Mouse (Mus musculus) G1E (cell line): ENCODE results near the gene Smap2.

Experiments
- CTCF ChIP-seq: IDR thresholded peaks from 2 replicates; pipeline ENCODE4 v1.5.1; 2012; ENCODE audit warnings: low read depth, low read length, inconsistent platforms, mixed read lengths
- GATA1 ChIP-seq: IDR thresholded peaks from 2 replicates; pipeline ENCODE4 v1.6.1; 2012; ENCODE audit warnings: borderline replicate concordance, low read length, inconsistent platforms, mixed read lengths
- POLR2AphosphoS5 ChIP-seq: IDR thresholded peaks from 2 replicates; pipeline ENCODE4 v1.6.1; 2012; ENCODE audit warnings: low read depth, low read length, inconsistent platforms; ENCODE audit not compliant: insufficient replicate concordance
- TAL1 ChIP-seq: conservative IDR thresholded peaks from 2 replicates; pipeline ENCODE4 v1.6.1; 2012; ENCODE audit warnings: low read depth, low read length, inconsistent platforms, mixed read lengths

DNA sequence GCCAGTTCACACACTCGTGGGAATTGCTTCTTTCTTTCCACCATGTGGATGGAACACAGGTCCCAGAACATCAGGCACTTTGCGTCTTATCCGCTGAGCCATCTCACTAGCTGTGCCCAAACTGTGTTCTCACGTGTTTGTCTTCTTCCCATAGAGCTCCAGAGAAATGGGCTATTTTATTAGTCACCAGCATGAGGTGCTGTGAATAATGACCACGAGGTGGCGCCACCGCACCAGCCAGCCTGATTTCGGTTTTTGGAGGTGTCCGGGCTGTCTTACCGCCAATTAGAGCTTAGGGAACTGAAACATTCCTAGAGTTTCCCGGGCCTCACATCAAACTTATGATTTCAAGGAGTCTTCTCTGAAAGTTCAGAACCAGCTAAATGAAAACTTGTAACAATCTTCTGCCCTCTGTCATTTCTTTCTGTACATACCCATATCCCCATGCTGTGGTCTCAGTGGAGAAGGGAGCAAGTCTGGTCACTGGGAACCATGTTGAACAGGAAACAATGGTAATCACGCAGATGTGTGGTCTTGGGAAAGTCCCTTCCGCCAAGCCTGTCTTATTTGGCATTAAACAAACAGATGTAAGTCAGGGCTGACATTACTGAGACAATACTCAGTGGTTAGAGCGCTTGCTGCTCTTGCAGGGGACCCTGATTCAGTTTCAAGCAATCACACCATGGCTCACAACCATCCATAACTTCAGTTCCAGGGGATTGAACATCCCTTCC, 11.8 kb upstream of the Smap2 start:
- TF ChIP-seq CTCF, result peak; percentile 78
- no peak for TF ChIP-seq GATA1
- TF ChIP-seq TAL1, result no peak
- no peak for TF ChIP-seq POLR2AphosphoS5
